Mouse (Mus musculus) layer of hippocampus, adult 9-11 months (tissue): ENCODE data around the gene Ppp5c.

ENCODE experiments used
- DNase-seq: peaks from one replicate; pipeline ENCODE4 v3.0.0; 2022

Gene Ppp5c

GRCm38 (mm10) chr7:17011909-17012590, 15.7 kb downstream of the Ppp5c start:
- no peak for DNase-seq

GRCm38 (mm10) chr7:17010010-17010347, 17.7 kb downstream of the Ppp5c start:
- no peak for DNase-seq

DNA sequence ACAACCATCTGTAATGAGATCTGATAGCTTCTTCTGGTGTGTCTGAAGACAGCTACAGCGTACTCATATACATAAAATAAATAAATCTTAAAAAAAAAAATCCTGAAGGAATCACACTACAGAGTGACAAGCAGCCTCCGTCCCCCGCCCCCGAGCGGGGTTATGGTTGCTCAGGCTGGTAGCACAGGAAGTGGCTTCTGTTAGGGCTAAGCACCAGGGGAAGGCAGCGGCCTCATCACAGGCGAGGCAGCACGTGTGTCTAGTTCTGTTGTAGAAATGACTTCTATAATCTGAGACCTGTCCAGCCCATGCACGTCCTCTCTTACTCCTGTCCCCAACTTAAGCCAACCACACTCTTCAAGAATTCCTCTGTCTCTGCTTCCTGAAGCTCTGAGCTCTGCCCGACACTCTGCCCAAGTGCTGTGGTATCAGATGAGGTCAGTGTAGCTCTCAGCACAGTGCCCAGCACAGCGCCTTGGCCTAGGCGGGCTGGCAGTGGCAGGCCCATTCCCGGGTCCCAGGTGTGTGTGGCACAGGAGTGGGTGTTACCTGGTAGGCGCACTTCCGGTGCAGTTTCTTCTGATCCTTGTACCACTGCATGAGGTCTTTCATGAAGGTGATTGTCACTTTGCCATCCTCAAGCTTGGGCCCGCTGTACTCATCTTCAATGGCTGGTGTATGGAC, 18.3 kb downstream of the Ppp5c start:
- DNase-seq = no peak

DNA sequence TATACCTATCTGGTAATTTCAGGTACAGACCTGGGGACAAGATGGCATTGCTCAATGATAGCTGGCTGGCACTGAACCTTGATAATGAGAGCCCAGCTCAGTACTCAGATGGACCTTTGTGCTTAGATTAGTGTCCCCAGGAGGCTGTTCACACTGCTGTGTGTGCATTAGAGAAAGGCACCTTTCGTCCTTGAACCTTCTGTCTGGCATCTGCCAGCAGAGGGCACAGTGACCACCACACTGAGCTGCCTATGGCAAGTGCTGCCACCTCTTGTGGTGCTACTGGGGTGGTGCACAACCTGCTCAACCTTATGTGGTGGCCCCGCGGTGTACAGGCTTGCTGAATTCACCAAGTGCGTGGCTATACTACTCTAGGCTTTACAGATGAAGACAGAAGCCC, 20.4 kb downstream of the Ppp5c start:
- DNase-seq = no peak

GRCm38 (mm10) chr7:17004716-17005115, 23.0 kb downstream of the Ppp5c start:
- DNase-seq = no peak

DNA sequence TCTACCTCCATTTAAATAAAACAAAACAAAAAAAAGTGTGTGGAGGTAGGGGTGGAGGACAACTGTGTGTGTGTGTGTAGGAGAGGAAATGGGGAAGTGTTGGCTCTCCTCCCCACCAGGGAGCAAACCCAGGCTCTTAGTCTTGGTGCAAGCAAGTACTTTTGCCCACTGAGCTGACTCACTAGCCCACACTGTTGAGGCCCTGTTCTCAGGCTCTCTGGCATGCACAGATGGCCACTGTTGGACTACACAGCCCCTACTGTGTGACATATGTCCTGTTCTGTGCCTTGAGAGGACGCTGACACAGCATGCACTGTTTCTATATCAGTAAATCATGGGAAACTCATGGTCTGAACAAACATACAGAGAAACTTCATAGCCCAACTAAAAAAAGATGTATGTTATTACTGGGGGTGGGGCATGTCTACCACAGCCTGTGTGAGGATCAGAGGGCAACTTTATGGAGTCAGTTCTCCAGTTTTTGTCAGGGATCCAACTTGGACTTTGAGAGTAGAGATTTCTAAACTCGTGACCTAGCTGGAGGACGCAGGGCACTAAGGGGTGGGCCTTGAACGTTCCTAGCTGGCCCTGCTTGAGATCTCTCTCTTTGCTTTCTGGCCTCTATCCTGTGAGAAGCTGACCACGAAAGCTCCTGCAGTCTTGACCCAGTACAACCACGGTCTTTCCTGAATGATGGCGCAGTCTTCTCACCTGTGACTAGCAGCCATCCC, 24.3 kb downstream of the Ppp5c start:
- peak; percentile 56 for DNase-seq

DNA sequence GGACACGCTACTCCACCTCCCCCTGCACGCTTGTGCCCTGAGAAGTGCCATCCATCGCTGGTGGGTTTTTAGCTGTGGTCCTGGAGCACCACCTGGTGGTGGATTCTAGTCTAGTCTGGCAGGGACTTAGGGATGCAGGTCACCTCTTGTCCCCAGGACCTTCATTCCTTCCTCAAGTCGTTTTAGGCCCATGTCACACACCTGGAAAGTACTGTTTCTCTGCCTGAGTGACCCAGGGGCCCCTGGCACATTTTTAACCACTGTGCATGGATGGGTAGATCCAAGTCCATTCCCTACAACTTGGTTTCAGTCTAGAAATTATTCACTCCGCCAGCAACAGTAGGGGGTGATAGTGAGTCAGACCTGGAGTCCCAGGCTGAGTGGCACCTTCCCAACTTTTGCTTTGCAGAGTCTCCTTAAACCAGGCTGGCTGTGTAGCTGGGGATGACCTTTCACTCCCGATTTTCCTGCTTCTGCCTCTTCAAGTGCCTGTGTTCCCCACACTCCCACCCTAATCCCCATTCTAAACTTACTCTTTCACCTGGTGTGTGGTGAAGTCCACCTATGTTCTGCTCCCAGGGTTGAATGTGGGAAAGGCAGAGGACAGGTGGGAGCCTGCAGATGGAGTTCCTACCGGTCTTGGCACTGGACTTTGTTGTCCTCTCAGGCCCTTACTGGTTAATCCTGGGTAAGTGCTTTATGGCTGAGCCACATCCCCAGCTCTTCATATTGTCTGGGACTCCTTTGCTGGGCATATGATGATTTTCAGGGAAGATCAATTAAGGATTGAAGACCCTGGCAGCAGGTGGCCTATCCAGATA, 25.1 kb downstream of the Ppp5c start:
- peak; percentile 84 for DNase-seq

DNA sequence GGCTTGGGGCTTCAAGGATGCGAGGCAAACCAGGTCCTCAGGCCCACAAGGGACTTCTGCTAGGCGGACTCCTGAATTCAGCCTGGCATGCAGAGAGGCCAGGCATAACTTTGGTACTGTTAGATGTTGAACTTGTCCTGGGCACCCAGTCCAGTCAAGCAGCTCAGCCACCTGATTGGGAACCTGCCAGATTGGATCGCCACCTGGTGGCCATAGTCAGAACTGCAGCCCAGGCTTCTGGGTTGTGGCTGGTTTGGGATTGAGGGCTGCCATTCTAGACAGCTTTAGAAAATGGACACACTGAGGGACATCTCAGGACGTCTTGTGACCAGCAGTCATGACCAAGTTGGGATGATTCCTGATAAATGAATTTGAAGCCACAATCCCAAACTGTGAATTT, 28.1 kb downstream of the Ppp5c start:
- DNase-seq = peak; percentile 74

GRCm38 (mm10) chr7:16999233-16999632, 28.5 kb downstream of the Ppp5c start:
- no peak for DNase-seq

DNA sequence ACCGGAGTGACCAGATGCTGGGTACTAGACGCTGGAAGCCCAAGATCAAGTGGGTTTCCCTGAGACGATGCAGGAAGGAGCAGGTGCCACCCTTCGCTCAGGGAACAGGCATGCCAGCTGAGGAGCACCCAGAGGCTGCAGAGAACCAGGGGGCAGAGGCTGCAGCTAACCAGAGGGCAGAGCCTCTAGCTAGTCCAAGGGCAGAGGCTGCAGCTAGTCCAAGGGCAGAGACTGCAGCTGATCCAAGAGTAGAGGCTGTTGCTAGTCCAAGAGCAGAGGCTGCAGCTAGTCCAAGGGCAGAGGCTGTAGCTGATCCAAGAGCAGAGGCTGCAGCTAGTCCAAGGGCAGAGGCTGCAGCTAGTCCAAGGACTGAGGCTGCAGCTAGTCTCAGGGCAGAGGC, 32.4 kb downstream of the Ppp5c start:
- no peak for DNase-seq

- DNase-seq = no peak
Observed at GRCm38 (mm10) chr7:16994400-16994799, 33.3 kb downstream of the Ppp5c start.

GRCm38 (mm10) chr7:16993651-16994399, 33.9 kb downstream of the Ppp5c start:
- DNase-seq = no peak

GRCm38 (mm10) chr7:16992451-16992807, 35.3 kb downstream of the Ppp5c start, which contains the start of gene Ccdc8:
Gene Ccdc8, plus strand, starts transcription at chr7:16992708.
- no peak for DNase-seq

GRCm38 (mm10) chr7:16991681-16992450, 35.9 kb downstream of the Ppp5c start:
- no peak for DNase-seq

- no peak for DNase-seq
Observed at GRCm38 (mm10) chr7:16990006-16990744, 37.5 kb downstream of the Ppp5c start.

DNA sequence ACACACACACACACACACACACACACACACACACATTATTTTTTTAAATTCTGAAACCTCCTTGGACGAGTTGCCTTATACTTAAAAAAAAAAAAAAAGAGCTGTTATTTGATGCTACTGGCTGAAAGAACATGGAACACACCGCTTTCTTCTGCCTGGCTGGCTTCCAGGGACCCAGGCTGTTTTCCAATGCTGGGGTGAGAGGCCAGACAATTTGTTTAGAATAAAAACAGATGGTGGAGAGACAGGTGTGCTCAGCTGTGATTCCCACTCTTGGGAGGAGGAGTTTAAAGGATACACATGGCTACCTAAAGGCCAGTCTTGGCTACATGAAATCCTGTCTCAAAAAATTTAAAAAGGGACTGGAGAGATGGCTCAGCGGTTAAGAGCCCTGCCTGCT, 39.3 kb downstream of the Ppp5c start:
- no peak for DNase-seq

- no peak for DNase-seq
Observed at GRCm38 (mm10) chr7:16987541-16988149, 40.1 kb downstream of the Ppp5c start.

GRCm38 (mm10) chr7:16982859-16983568, 44.7 kb downstream of the Ppp5c start, which contains the start of gene Gm42372:
Gene Gm42372, plus strand, starts transcription at chr7:16983086.
- DNase-seq = peak; percentile 93

DNA sequence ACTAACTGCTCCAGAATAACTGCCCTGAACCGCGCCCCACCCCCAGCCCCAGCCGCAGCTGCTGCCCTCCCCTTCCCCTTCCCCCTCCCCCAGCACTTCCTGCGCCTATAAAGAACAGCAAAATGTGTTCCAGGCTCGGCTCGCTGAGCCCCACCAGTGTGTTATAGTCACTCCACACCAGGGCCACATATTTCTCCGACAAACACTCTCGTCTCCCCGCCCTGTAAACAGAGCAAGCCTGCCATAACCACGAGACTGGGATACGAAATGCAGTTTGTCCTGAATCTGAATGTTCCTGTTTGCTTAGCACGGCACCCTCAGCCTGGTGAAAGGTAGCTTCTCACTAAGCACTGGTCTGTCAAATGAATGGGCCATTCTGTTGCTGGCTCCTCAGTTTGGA, 47.4 kb downstream of the Ppp5c start:
- peak; percentile 50 for DNase-seq

- DNase-seq = no peak
Observed at GRCm38 (mm10) chr7:16978593-16978992, 49.1 kb downstream of the Ppp5c start.
